Mouse (Mus musculus) CH12.LX (cell line): ENCODE measurements around the gene Coro2b. TPM values are rescaled to one million over a fixed set of nuclear protein-coding genes. Genes with fewer than 3 reads are reported as not detected.

Source experiments
- DNase-seq: peaks from one replicate; pipeline ENCODE4 v3.0.0-alpha.2; 2013; ENCODE audit errors: extremely low read depth
- H3K27ac ChIP-seq: 2 replicates; pipeline ENCODE4 v1.5.1; 2012; ENCODE audit warnings: low read depth, mild to moderate bottlenecking, control low read depth, moderate library complexity; ENCODE audit not compliant: insufficient read depth
- H3K27me3 ChIP-seq: replicated peaks from 2 replicates; pipeline ENCODE3; 2012; ENCODE audit warnings: inconsistent platforms
- H3K36me3 ChIP-seq, 2 experiments: replicated peaks in 1 of 2; 2 replicates each; pipeline versions ENCODE3 to v1.6.1; 2012; ENCODE audit warnings: inconsistent platforms in 1 of 2, low read length in 1 of 2, mild to moderate bottlenecking in 1 of 2, mixed read lengths in 1 of 2, moderate library complexity in 1 of 2; ENCODE audit not compliant: control insufficient read depth in 1 of 2, insufficient read depth in 1 of 2
- H3K4me1 ChIP-seq, 2 experiments: 2 replicates each; pipeline ENCODE4 v1.6.1; 2012; ENCODE audit warnings: inconsistent platforms in 1 of 2, moderate library complexity in 1 of 2; ENCODE audit not compliant: insufficient read depth in 2 of 2, control insufficient read depth in 1 of 2
- H3K4me2 ChIP-seq: 2 replicates; pipeline ENCODE4 v1.6.1; 2012; ENCODE audit warnings: low read depth, mild to moderate bottlenecking, control low read depth; ENCODE audit not compliant: poor library complexity, insufficient read depth, severe bottlenecking
- H3K4me3 ChIP-seq, 3 experiments: fragments of 150-350 bp in 1 of 3; sonication (generic) in 1 of 3; replicated peaks in 1 of 3; 2 replicates each; pipeline versions ENCODE3 to v1.5.1; 2011 to 2012; ENCODE audit warnings: low read depth in 2 of 3, low read length in 2 of 3, mild to moderate bottlenecking in 2 of 3, moderate library complexity in 2 of 3, control low read depth in 1 of 3, improper control_type of control experiment in 1 of 3, inconsistent platforms in 1 of 3, mixed read lengths in 1 of 3; ENCODE audit not compliant: poor library complexity in 1 of 3
- H3K79me2 ChIP-seq: replicated peaks from 2 replicates; pipeline ENCODE4 v1.6.1; 2012; ENCODE audit warnings: mild to moderate bottlenecking, moderate library complexity; ENCODE audit not compliant: control insufficient read depth, poor library complexity, insufficient read depth, severe bottlenecking; ENCODE audit errors: extremely low read depth
- H3K9ac ChIP-seq: 2 replicates; pipeline ENCODE4 v1.6.1; 2012; ENCODE audit warnings: low read depth, mild to moderate bottlenecking, control low read depth, moderate library complexity; ENCODE audit not compliant: insufficient read depth
- H3K9me3 ChIP-seq: replicated peaks from 2 replicates; pipeline ENCODE3; 2012; ENCODE audit warnings: low read length, inconsistent platforms, mixed read lengths
- BHLHE40 ChIP-seq: IDR thresholded peaks from 2 replicates; pipeline ENCODE4 v1.6.1; 2011; ENCODE audit warnings: mild to moderate bottlenecking, low read depth, low read length, improper control_type of control experiment
- CHD1 ChIP-seq: IDR thresholded peaks from 2 replicates; pipeline ENCODE4 v1.6.1; 2012; ENCODE audit warnings: low read depth, low read length, improper control_type of control experiment, inconsistent platforms
- CHD2 ChIP-seq: IDR thresholded peaks from 2 replicates; pipeline ENCODE4 v1.6.1; 2011; ENCODE audit warnings: low read length, improper control_type of control experiment
- CTCF ChIP-seq, 2 experiments: IDR thresholded peaks in 1 of 2; conservative IDR thresholded peaks in 1 of 2; 2 replicates each; pipeline ENCODE4 v1.5.1; 2011 to 2012; ENCODE audit warnings: low read depth in 2 of 2, low read length in 2 of 2, improper control_type of control experiment in 1 of 2, inconsistent platforms in 1 of 2, mild to moderate bottlenecking in 1 of 2, moderate library complexity in 1 of 2
- ELF1 ChIP-seq: IDR thresholded peaks from 2 replicates; pipeline ENCODE4 v1.6.1; 2014; ENCODE audit warnings: low read depth, mild to moderate bottlenecking, inconsistent platforms, low read length, improper control_type of control experiment
- ETS1 ChIP-seq: conservative IDR thresholded peaks from 2 replicates; pipeline ENCODE4 v1.6.1; 2012; ENCODE audit warnings: low read depth, mild to moderate bottlenecking, inconsistent platforms, low read length, improper control_type of control experiment, moderate library complexity
- GABPA ChIP-seq: IDR thresholded peaks from 2 replicates; pipeline ENCODE4 v1.6.1; 2012; ENCODE audit warnings: low read depth, low read length, improper control_type of control experiment, inconsistent platforms; ENCODE audit not compliant: insufficient replicate concordance
- IRF4 ChIP-seq: IDR thresholded peaks from 2 replicates; pipeline ENCODE4 v1.6.1; 2014; ENCODE audit warnings: low read depth, mild to moderate bottlenecking, inconsistent platforms, low read length, improper control_type of control experiment
- JUN ChIP-seq: IDR thresholded peaks from 2 replicates; pipeline ENCODE4 v1.6.1; 2011; ENCODE audit warnings: low read depth, mild to moderate bottlenecking, low read length, improper control_type of control experiment, moderate library complexity; ENCODE audit not compliant: insufficient read depth
- JUND ChIP-seq: conservative IDR thresholded peaks from 2 replicates; pipeline ENCODE4 v1.6.1; 2011; ENCODE audit warnings: low read depth, low read length, improper control_type of control experiment
- KAT2A ChIP-seq: IDR thresholded peaks from 2 replicates; pipeline ENCODE4 v1.6.1; 2012; ENCODE audit warnings: low read length, improper control_type of control experiment, inconsistent platforms; ENCODE audit not compliant: insufficient replicate concordance
- MAFK ChIP-seq: IDR thresholded peaks from 2 replicates; pipeline ENCODE4 v1.6.1; 2011; ENCODE audit warnings: low read length, improper control_type of control experiment; ENCODE audit not compliant: insufficient replicate concordance
- MAX ChIP-seq: IDR thresholded peaks from 2 replicates; pipeline ENCODE4 v1.6.1; 2011; ENCODE audit warnings: low read length, improper control_type of control experiment
- MAZ ChIP-seq: IDR thresholded peaks from 2 replicates; pipeline ENCODE4 v1.6.1; 2012; ENCODE audit warnings: low read depth, mild to moderate bottlenecking, inconsistent platforms, low read length, improper control_type of control experiment, moderate library complexity
- MEF2A ChIP-seq: IDR thresholded peaks from 2 replicates; pipeline ENCODE4 v1.6.1; 2014; ENCODE audit warnings: low read depth, mild to moderate bottlenecking, inconsistent platforms, low read length, improper control_type of control experiment, borderline replicate concordance
- MXI1 ChIP-seq: IDR thresholded peaks from 2 replicates; pipeline ENCODE4 v1.6.1; 2011; ENCODE audit warnings: mild to moderate bottlenecking, low read depth, low read length, improper control_type of control experiment
- MYC ChIP-seq: IDR thresholded peaks from 2 replicates; pipeline ENCODE4 v1.6.1; 2011; ENCODE audit warnings: low read depth, mild to moderate bottlenecking, improper control_type of control experiment, low read length
- NELFE ChIP-seq: IDR thresholded peaks from 2 replicates; pipeline ENCODE4 v1.6.1; 2011; ENCODE audit warnings: low read depth, low read length, improper control_type of control experiment
- PAX5 ChIP-seq: IDR thresholded peaks from 2 replicates; pipeline ENCODE4 v1.6.1; 2012; ENCODE audit warnings: low read length, inconsistent platforms, mixed read lengths
- POLR2AphosphoS2 ChIP-seq: IDR thresholded peaks from 2 replicates; pipeline ENCODE4 v1.6.1; 2011; ENCODE audit warnings: low read depth, low read length, improper control_type of control experiment
- RAD21 ChIP-seq: IDR thresholded peaks from 2 replicates; pipeline ENCODE4 v1.6.1; 2011; ENCODE audit warnings: low read depth, mild to moderate bottlenecking, low read length, improper control_type of control experiment, moderate library complexity
- RCOR1 ChIP-seq: conservative IDR thresholded peaks from 2 replicates; pipeline ENCODE4 v1.6.1; 2012; ENCODE audit warnings: low read depth, mild to moderate bottlenecking, inconsistent platforms, low read length, improper control_type of control experiment
- SIN3A ChIP-seq: IDR thresholded peaks from 2 replicates; pipeline ENCODE4 v1.6.1; 2012; ENCODE audit warnings: low read length, improper control_type of control experiment, inconsistent platforms
- SMC3 ChIP-seq: IDR thresholded peaks from 2 replicates; pipeline ENCODE4 v1.6.1; 2011; ENCODE audit warnings: low read depth, low read length, improper control_type of control experiment
- TBP ChIP-seq: conservative IDR thresholded peaks from 2 replicates; pipeline ENCODE4 v1.6.1; 2011; ENCODE audit warnings: low read depth, low read length, improper control_type of control experiment
- UBTF ChIP-seq: IDR thresholded peaks from 2 replicates; pipeline ENCODE4 v1.6.1; 2012; ENCODE audit warnings: low read depth, mild to moderate bottlenecking, inconsistent platforms, low read length, improper control_type of control experiment, moderate library complexity
- USF1 ChIP-seq: IDR thresholded peaks from 2 replicates; pipeline ENCODE4 v1.6.1; 2014; ENCODE audit warnings: low read depth, mild to moderate bottlenecking, inconsistent platforms, low read length, improper control_type of control experiment
- USF2 ChIP-seq: conservative IDR thresholded peaks from 2 replicates; pipeline ENCODE4 v1.6.1; 2011; ENCODE audit warnings: low read depth, low read length, improper control_type of control experiment
- ZC3H11A ChIP-seq: IDR thresholded peaks from 2 replicates; pipeline ENCODE4 v1.6.1; 2012; ENCODE audit warnings: low read depth, mild to moderate bottlenecking, inconsistent platforms, low read length, improper control_type of control experiment
- ZMIZ1 ChIP-seq: IDR thresholded peaks from 2 replicates; pipeline ENCODE4 v1.6.1; 2012; ENCODE audit warnings: low read depth, mild to moderate bottlenecking, inconsistent platforms, low read length, improper control_type of control experiment
- ZNF384 ChIP-seq: IDR thresholded peaks from 2 replicates; pipeline ENCODE4 v1.6.1; 2012; ENCODE audit warnings: low read depth, low read length, improper control_type of control experiment, inconsistent platforms
- dilution Hi-C: fragments of 300-500 bp; cut with MboI; formaldehyde crosslinking; loops from 2 replicates; pipeline ENCODE4 v1.14.3; 2020; ENCODE audit warnings: low sequenced_read_pairs; ENCODE audit not compliant: extremely low pct_unique_long_range_greater_than_20kb, extremely low pct_ligation_motif_present
- in situ Hi-C: fragments of 300-500 bp; cut with MboI; formaldehyde crosslinking; loops from 3 replicates; pipeline ENCODE4 v1.14.3; 2019; ENCODE audit warnings: low sequenced_read_pairs, low pct_ligation_motif_present, low pct_unique_long_range_greater_than_20kb, mixed read lengths
- polyA plus RNA-seq: library from polyadenylated mRNA; unstranded; fragments of >175 nt; gene quantifications from 2 replicates; pipeline ENCODE4 v1.2.1, GENCODE M21; 2012; ENCODE audit warnings: low read depth; ENCODE audit not compliant: insufficient read length
- total RNA-seq, 2 experiments: library from RNA; depleted of rRNA; stranded (reverse); fragments of 300-350 nt in 1 of 2; fragments of >200 nt in 1 of 2; gene quantifications; 2 replicates each; pipeline ENCODE4 v1.2.3; 2012 to 2014

The Coro2b gene
- total and polyA plus RNA-seq, 3 experiments: 0.77 to 3.2 (median 0.85) TPM

DNA sequence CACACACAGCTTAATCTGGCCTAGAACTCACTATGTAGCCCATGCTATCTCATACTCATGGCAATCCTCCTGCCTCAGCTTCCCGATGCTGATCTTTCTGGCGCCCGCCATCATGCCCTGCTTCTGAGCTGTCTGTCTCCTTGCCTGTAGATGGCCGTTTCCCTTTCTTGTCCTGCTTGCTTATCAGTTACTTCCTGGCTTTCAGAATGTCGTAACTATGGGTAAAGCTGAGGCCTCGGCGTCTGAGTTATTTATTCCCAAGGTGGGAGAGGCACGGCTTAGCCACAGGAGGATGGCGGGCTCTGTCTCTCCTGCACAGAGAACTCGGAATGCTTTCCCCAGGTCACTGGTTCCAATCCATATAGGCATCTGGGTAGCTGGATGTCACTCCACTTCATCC is 113.9 kb downstream of the Coro2b start:
- in situ Hi-C loops: no loop called here
- no peak for TF ChIP-seq CTCF (conservative IDR thresholded peaks at IDR 0.05 in 1 of 2, IDR thresholded peaks at IDR 0.05 in 1 of 2; ENCODE audit: low read depth in 2 of 2, low read length in 2 of 2)
- TF ChIP-seq CHD1: no peak
- TF ChIP-seq JUN: no peak
- no peak for TF ChIP-seq MAFK
- TF ChIP-seq IRF4: no peak
- no peak for TF ChIP-seq MYC
- TF ChIP-seq RAD21: no peak
- no peak for TF ChIP-seq SIN3A
- TF ChIP-seq ETS1: no peak
- TF ChIP-seq MEF2A: no peak
- no peak for TF ChIP-seq CHD2
- no peak for TF ChIP-seq ELF1
- TF ChIP-seq MXI1: no peak
- no peak for TF ChIP-seq JUND
- TF ChIP-seq TBP: no peak
- no peak for TF ChIP-seq UBTF
- no peak for TF ChIP-seq MAX

DNA sequence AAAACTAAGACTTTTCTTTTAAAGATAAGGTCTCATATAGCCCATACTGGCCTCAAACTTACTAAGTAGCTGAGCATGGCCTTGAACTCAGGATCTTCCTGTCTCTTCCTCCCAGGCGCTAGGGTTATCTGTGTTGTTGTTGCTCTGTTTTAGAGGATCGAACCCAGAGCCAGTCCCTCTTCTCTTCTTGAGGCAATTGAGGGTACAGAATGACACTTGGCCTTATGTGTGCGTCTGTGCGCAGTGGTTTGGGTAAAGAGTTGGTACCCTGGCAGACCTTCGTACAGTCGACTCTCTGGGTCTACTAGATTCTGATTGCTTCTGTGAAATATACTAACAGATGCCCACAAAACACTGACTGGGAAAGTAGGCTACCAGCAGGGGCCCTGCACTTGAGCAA is 114.9 kb downstream of the Coro2b start:
- Histone ChIP-seq H3K27ac (no peak overlapping the region), H3K9ac (no peak overlapping the region), H3K9me3 (peaks cover 12% of the 10 kb centered on the region), H3K36me3 (peaks cover 0 to 4% of the 10 kb centered on the region in 2 experiments), H3K4me2 (no peak overlapping the region), H3K27me3 (no peaks in the 10 kb centered on the region), H3K4me1 (peaks cover 0 to 3% of the 10 kb centered on the region in 2 experiments; a peak in 2 of 4 replicates), H3K4me3 (no peak overlapping the region), H3K79me2 (no peaks in the 10 kb centered on the region)
- TF ChIP-seq POLR2AphosphoS2 (no peak), JUND (no peak), CHD1 (no peak), MAZ (no peak), CTCF (conservative IDR thresholded peaks at IDR 0.05 in 1 of 2, IDR thresholded peaks at IDR 0.05 in 1 of 2; ENCODE audit: low read depth in 2 of 2, low read length in 2 of 2) (no peak), ZNF384 (no peak), PAX5 (no peak), TBP (no peak), USF2 (no peak), ZC3H11A (no peak), NELFE (no peak), USF1 (no peak), ZMIZ1 (no peak), SMC3 (no peak), IRF4 (no peak), CHD2 (no peak), RCOR1 (no peak), GABPA (no peak), KAT2A (no peak), BHLHE40 (no peak)
- in situ Hi-C loops (no loop called here), dilution Hi-C loops (no loop called here)
- no peak for DNase-seq

More for the DNA sequence above, 113.9 kb downstream of the Coro2b start:
- Histone ChIP-seq H3K79me2 (no peaks in the 10 kb centered on the region), H3K4me3 (no peak overlapping the region), H3K4me2 (no peak overlapping the region), H3K9ac (no peak overlapping the region), H3K27ac (no peak overlapping the region), H3K9me3 (peaks cover 11% of the 10 kb centered on the region), H3K4me1 (peaks cover 0 to 8% of the 10 kb centered on the region in 2 experiments; a peak in 2 of 4 replicates), H3K27me3 (no peaks in the 10 kb centered on the region), H3K36me3 (peaks cover 0 to 10% of the 10 kb centered on the region in 2 experiments)
- dilution Hi-C loops: no loop called here
- DNase-seq: no peak
